ENCODE assay signal across 18 mouse cellular contexts in genomic region chr3:56236163-56236562, GRCm38 (mm10). TPM values are rescaled to one million over a fixed set of nuclear protein-coding genes. Genes with fewer than 3 reads are reported as not detected.
A peak's percentile ranks its signal among the peaks of the same experiment; 100 is the strongest.
DNase-seq lines count a peak whose midpoint lies in the region; ATAC-seq and TF ChIP-seq lines count a peak whose summit lies in the region.
"Had no signal": no experiment of that assay in that cellular context is flagged by ENCODE, and none has a peak within 500 bp of the region (broad histone marks: within the 10 kb centered on the region; RNA-seq: fewer than 3 reads in every experiment).

No protein-coding gene starts in this region.

- 56% methylated on average over 1 of the region's 1 CpGs for WGBS in forebrain, embryonic 15.5 days
- 95% methylated on average over 1 of the region's 1 CpGs for WGBS in forebrain, embryonic 10.5 days
- WGBS in heart, embryonic 13.5 days = 77% methylated on average over 1 of the region's 1 CpGs

- H3K9me3 ChIP-seq in forebrain, embryonic 15.5 days = no peaks in the 10 kb centered on the region
- H3K9me3 ChIP-seq in forebrain, embryonic 10.5 days = no peaks in the 10 kb centered on the region
- no peaks in the 10 kb centered on the region for H3K9me3 ChIP-seq in heart, embryonic 13.5 days
- H3K9me3 ChIP-seq: neural tube, embryonic 12.5 days had no signal

- no peaks in the 10 kb centered on the region for H3K36me3 ChIP-seq in forebrain, embryonic 15.5 days
- no peaks in the 10 kb centered on the region for H3K36me3 ChIP-seq in forebrain, embryonic 10.5 days (replicated peaks)
- H3K36me3 ChIP-seq in heart, embryonic 13.5 days = no peaks in the 10 kb centered on the region
- H3K36me3 ChIP-seq: neural tube, embryonic 12.5 days had no signal

- ATAC-seq in forebrain, embryonic 15.5 days (replicated peaks) = no peak
- no peak for ATAC-seq in heart, embryonic 13.5 days (ENCODE audit: extremely low read depth, insufficient number of reproducible peaks, low FRiP score, low TSS enrichment)
- ATAC-seq: intestine, embryonic 16.5 days; Patski had no signal

- no peak for TF ChIP-seq POLR2A in brain, embryonic 14.5 days (IDR thresholded peaks at IDR 0.05; ENCODE audit: borderline replicate concordance, extremely low read depth, insufficient read depth, insufficient read length, poor library complexity, severe bottlenecking)

- intact Hi-C loops in heart, postnatal 25 days (cut with DNase I) = no loop called here

- H3K4me2 ChIP-seq in forebrain, embryonic 15.5 days (replicated peaks) = no peak overlapping the region
- H3K4me2 ChIP-seq in heart, embryonic 13.5 days = no peak overlapping the region
- H3K4me2 ChIP-seq: hindbrain, embryonic 14.5 days; neural tube, embryonic 12.5 days had no signal

- no peak for TF ChIP-seq CTCF in layer of hippocampus, adult 2 months (conservative IDR thresholded peaks at IDR 0.05)
- no peak for TF ChIP-seq CTCF in brain, embryonic 14.5 days (IDR thresholded peaks at IDR 0.05; ENCODE audit: borderline replicate concordance, extremely low read depth, insufficient read depth, insufficient read length)

- DNase-seq in forebrain, embryonic 10.5 days (ENCODE audit: extremely low spot score, low spot score) = no peak
- DNase-seq in heart, postnatal 25 days (ENCODE audit: low spot score) = no peak
- DNase-seq in layer of hippocampus, adult 2 months (ENCODE audit: low spot score in 2 of 2) = no peak
- no peak for DNase-seq in layer of hippocampus, postnatal 36 days
- peak; percentile 42 for DNase-seq in brain, embryonic 14.5 days (ENCODE audit: low read depth)
- DNase-seq: adrenal gland, postnatal 36 days; cerebellum, adult 11 months; cerebellum, adult 9-11 months; gastrocnemius, postnatal 36 days; kidney, adult 9 months; kidney, postnatal 14 days; lung, postnatal 4 days had no signal

- 0 out of 2 replicates have a peak overlapping the region, but pooled peaks have one; percentile 40 for H3K27ac ChIP-seq in forebrain, embryonic 15.5 days (replicated peaks)
- H3K27ac ChIP-seq in forebrain, embryonic 10.5 days = no peak overlapping the region
- peak overlapping the region; percentile 65 for H3K27ac ChIP-seq in heart, embryonic 13.5 days (replicated peaks)
- H3K27ac ChIP-seq in layer of hippocampus, adult 2 months = peak overlapping the region; percentile 43; the same call in 1 of the 2 replicates
- H3K27ac ChIP-seq: hindbrain, embryonic 14.5 days; neural tube, embryonic 12.5 days had no signal

- H3K9ac ChIP-seq in forebrain, embryonic 15.5 days (replicated peaks) = no peak overlapping the region
- no peak overlapping the region for H3K9ac ChIP-seq in heart, embryonic 13.5 days
- H3K9ac ChIP-seq: hindbrain, embryonic 14.5 days; neural tube, embryonic 12.5 days had no signal

- no peak overlapping the region for H3K4me3 ChIP-seq in forebrain, embryonic 15.5 days
- H3K4me3 ChIP-seq in forebrain, embryonic 10.5 days = no peak overlapping the region
- no peak overlapping the region for H3K4me3 ChIP-seq in heart, embryonic 13.5 days
- no peak overlapping the region for H3K4me3 ChIP-seq in layer of hippocampus, adult 2 months
- H3K4me3 ChIP-seq: neural tube, embryonic 12.5 days had no signal

- H3K4me1 ChIP-seq in forebrain, embryonic 15.5 days = peaks cover 3% of the 10 kb centered on the region
- H3K4me1 ChIP-seq in forebrain, embryonic 10.5 days = no peaks in the 10 kb centered on the region
- peaks cover 11% of the 10 kb centered on the region for H3K4me1 ChIP-seq in heart, embryonic 13.5 days
- H3K4me1 ChIP-seq: neural tube, embryonic 12.5 days had no signal

- H3K27me3 ChIP-seq in forebrain, embryonic 15.5 days = no peaks in the 10 kb centered on the region
- no peaks in the 10 kb centered on the region for H3K27me3 ChIP-seq in forebrain, embryonic 10.5 days (ENCODE audit: poor library complexity, severe bottlenecking)
- H3K27me3 ChIP-seq in heart, embryonic 13.5 days (replicated peaks) = no peaks in the 10 kb centered on the region
- H3K27me3 ChIP-seq: neural tube, embryonic 12.5 days; Patski had no signal

RNA-seq across cellular contexts. Expression of gene Nbea, which starts 52.7 kb away (rescaled TPM):
- 56.0 and 59.7 TPM in 2 replicates for polyA plus RNA-seq in forebrain, embryonic 15.5 days (2015; fragmentation: Nextera tagmentation; extraction: Ambion mirVana)
- polyA plus RNA-seq in forebrain, embryonic 10.5 days (2016; fragmentation: Nextera tagmentation; extraction: Ambion mirVana) = 6.5 and 8.2 TPM in 2 replicates
- 7.5 and 7.7 TPM in 2 replicates for polyA plus RNA-seq in heart, embryonic 13.5 days (2015; fragmentation: Nextera tagmentation; extraction: Ambion mirVana)
- total RNA-seq in heart, postnatal 25 days (2021) = 10 to 100 TPM; 13.6 to 14.8 TPM
- total RNA-seq in layer of hippocampus, adult 2 months (2021) = 100 to 1,000 TPM; 221 to 230 TPM
- total RNA-seq in layer of hippocampus, postnatal 36 days (2021) = 100 to 1,000 TPM; 211 to 225 TPM
- polyA plus RNA-seq in brain, embryonic 14.5 days (2012; rRNA removed) = 119 and 156 TPM in 2 replicates
